Mouse (Mus musculus) neural tube, embryonic 11.5 days (tissue): ENCODE data around the gene Atp12a. TPM values are rescaled to one million over a fixed set of nuclear protein-coding genes. Genes with fewer than 3 reads are reported as not detected.
A peak's percentile ranks its signal among the peaks of the same experiment; 100 is the strongest.

Experiments
- ATAC-seq: fragments of 200-750 bp; cut with Nextera tagmentation; 2 replicates; pipeline ENCODE4 v1.8.0; 2017; ENCODE audit warnings: moderate number of reproducible peaks, mild to moderate bottlenecking, moderate TSS enrichment, moderate library complexity; ENCODE audit not compliant: insufficient read depth, low FRiP score, low TSS enrichment
- DNase-seq: peaks from one replicate; pipeline ENCODE4 v3.0.0-alpha.2; 2015; ENCODE audit warnings: low spot score
- H3K27ac ChIP-seq: fragments of 300-500 bp; sonication (generic); 2 replicates; pipeline ENCODE4 v1.5.1; 2014; ENCODE audit warnings: low read depth, mild to moderate bottlenecking, low read length
- H3K27me3 ChIP-seq: fragments of 300-500 bp; sonication (generic); 2 replicates; pipeline ENCODE4 v1.6.1; 2014; ENCODE audit warnings: mild to moderate bottlenecking, low read length, mixed read lengths; ENCODE audit not compliant: control insufficient read depth, insufficient read depth
- H3K36me3 ChIP-seq: fragments of 300-500 bp; sonication (generic); 2 replicates; pipeline ENCODE4 v1.6.1; 2014; ENCODE audit warnings: mild to moderate bottlenecking, low read length, moderate library complexity, mixed read lengths; ENCODE audit not compliant: control insufficient read depth, insufficient read depth
- H3K4me1 ChIP-seq: fragments of 300-500 bp; sonication (generic); 2 replicates; pipeline ENCODE4 v1.6.1; 2014; ENCODE audit warnings: low read length, mixed read lengths; ENCODE audit not compliant: control insufficient read depth, insufficient read depth
- H3K4me2 ChIP-seq: fragments of 300-500 bp; sonication (generic); 2 replicates; pipeline ENCODE4 v1.6.1; 2014; ENCODE audit warnings: low read depth, mild to moderate bottlenecking, moderate library complexity
- H3K4me3 ChIP-seq: fragments of 300-500 bp; sonication (generic); 2 replicates; pipeline ENCODE4 v1.5.1; 2014; ENCODE audit warnings: low read depth, low read length
- H3K9ac ChIP-seq: fragments of 300-500 bp; sonication (generic); 2 replicates; pipeline ENCODE4 v1.6.1; 2014; ENCODE audit warnings: mild to moderate bottlenecking, low read length
- H3K9me3 ChIP-seq: fragments of 300-500 bp; sonication (generic); 2 replicates; pipeline ENCODE4 v1.6.1; 2016; ENCODE audit warnings: low read length; ENCODE audit not compliant: control insufficient read depth
- WGBS: fragments of 180-500 bp; shearing (Covaris S2); extraction: QIAGEN DNeasy Blood & Tissue Kit; methylation state at CpG from one replicate; pipeline ENCODE4 v1.1.7; 2014; 5-methylcytosine and 5-hydroxymethylcytosine counted together
- polyA plus RNA-seq: library from polyadenylated mRNA; unstranded; fragments of >200 nt; fragmentation: Nextera tagmentation; extraction: Ambion mirVana; gene quantifications from 2 replicates; pipeline ENCODE4 v1.2.1, GENCODE M21; 2014

The Atp12a gene
- polyA plus RNA-seq, 1 experiment from 2014 or later: not detected

DNA sequence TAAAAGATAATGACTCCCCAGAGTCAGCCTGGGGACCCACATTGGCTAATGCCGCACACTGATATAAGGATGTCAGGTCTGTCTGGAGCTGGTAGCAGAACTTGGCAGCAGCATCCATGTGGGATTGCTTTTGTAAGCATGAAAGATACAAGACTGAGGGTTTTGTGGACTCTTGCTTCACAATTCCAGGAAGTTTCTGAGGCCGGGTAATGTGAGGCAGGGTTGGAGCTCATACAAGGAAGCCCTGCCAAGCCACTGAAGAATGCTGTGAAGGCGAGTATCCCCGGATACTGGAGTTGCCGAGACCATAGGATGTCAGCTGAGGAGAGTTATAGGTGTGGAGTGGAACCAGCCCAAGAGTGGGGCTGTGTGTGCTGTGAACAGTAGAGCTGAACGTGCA lies 5.7 kb upstream of the Atp12a start:
- Histone ChIP-seq H3K9ac (no peak overlapping the region), H3K4me2 (no peak overlapping the region), H3K4me3 (no peak overlapping the region), H3K4me1 (no peaks in the 10 kb centered on the region), H3K27me3 (peaks cover 9% of the 10 kb centered on the region), H3K9me3 (no peaks in the 10 kb centered on the region), H3K27ac (no peak overlapping the region), H3K36me3 (no peaks in the 10 kb centered on the region)
- DNase-seq (no peak), ATAC-seq (no peak)
- 87% methylated on average over 6 of the region's 6 CpGs for WGBS

- ATAC-seq (no peak), DNase-seq (no peak)
- Histone ChIP-seq H3K27me3 (peaks cover 33% of the 10 kb centered on the region), H3K9ac (no peak overlapping the region), H3K36me3 (no peaks in the 10 kb centered on the region), H3K9me3 (no peaks in the 10 kb centered on the region), H3K27ac (no peak overlapping the region), H3K4me1 (0 out of 2 replicates have a peak, but pooled peaks cover 4% of the 10 kb centered on the region), H3K4me3 (peak overlapping the region; percentile 27; the same call in 1 of the 2 replicates), H3K4me2 (peak overlapping the region; percentile 51)
- WGBS: 37% methylated on average over 8 of the region's 8 CpGs
Observed at GRCm38 (mm10) chr14:56365292-56365691, 424 bp downstream of the Atp12a start.

DNA sequence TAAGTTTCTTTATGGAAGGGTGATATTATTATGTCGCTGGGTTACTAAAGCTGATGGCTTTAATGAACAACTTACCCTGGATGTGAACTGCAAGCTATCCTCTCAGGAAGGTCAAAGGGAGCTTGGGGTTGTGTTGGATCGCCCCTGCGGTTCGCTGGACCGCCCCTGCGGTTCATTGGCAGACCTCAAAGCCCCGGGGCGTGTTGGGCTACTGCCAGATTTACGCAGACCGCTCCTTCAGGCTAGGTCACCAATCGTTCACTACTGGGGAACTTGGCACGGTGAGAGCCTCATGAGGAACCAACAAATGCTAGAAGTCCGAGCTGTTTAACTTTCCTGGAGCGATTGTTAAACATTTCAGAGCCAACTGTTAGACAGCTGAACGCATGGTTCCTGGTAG lies 1.8 kb downstream of the Atp12a start:
- no peaks in the 10 kb centered on the region for H3K9me3 ChIP-seq
- DNase-seq (no peak), ATAC-seq (no peak)
- H3K4me2 ChIP-seq: no peak overlapping the region
- no peak overlapping the region for H3K9ac ChIP-seq
- no peaks in the 10 kb centered on the region for H3K36me3 ChIP-seq
- H3K4me1 ChIP-seq: 0 out of 2 replicates have a peak, but pooled peaks cover 4% of the 10 kb centered on the region
- peaks cover 33% of the 10 kb centered on the region for H3K27me3 ChIP-seq
- WGBS: 25% methylated on average over 15 of the region's 15 CpGs
- H3K4me3 ChIP-seq: no peak overlapping the region
- no peak overlapping the region for H3K27ac ChIP-seq

DNA sequence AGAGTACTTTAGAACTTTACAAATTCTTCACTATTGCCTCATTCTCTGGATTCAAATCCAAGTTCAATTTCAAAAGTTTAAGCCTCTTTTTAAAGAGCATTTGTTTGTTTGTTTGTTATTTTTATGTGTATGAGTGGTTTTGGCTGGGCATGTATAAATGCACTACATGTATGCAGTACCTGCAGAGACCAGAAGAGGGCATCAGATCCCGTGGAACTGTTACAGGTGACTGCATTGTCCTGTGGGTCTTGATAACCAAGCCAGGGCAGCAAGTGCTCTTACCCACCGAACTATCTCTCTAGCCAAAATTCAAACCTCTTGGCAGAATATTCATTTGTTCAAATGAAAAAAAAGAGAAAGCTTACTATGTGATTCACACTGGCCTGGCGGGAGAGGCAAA lies 4.0 kb downstream of the Atp12a start:
- WGBS: 60% methylated on average over 3 of the region's 3 CpGs
- no peaks in the 10 kb centered on the region for H3K36me3 ChIP-seq
- no peaks in the 10 kb centered on the region for H3K9me3 ChIP-seq
- H3K27ac ChIP-seq: no peak overlapping the region
- DNase-seq: no peak
- 0 out of 2 replicates have a peak, but pooled peaks cover 4% of the 10 kb centered on the region for H3K4me1 ChIP-seq
- H3K9ac ChIP-seq: no peak overlapping the region
- H3K4me3 ChIP-seq: no peak overlapping the region
- peaks cover 27% of the 10 kb centered on the region for H3K27me3 ChIP-seq
- ATAC-seq: no peak
- no peak overlapping the region for H3K4me2 ChIP-seq

- H3K9ac ChIP-seq: no peak overlapping the region
- no peaks in the 10 kb centered on the region for H3K9me3 ChIP-seq
- H3K27ac ChIP-seq: no peak overlapping the region
- H3K36me3 ChIP-seq: no peaks in the 10 kb centered on the region
- H3K4me3 ChIP-seq: no peak overlapping the region
- no peak for ATAC-seq
- H3K4me2 ChIP-seq: no peak overlapping the region
- no peaks in the 10 kb centered on the region for H3K4me1 ChIP-seq
- 3% methylated on average over 6 of the region's 6 CpGs for WGBS
- no peaks in the 10 kb centered on the region for H3K27me3 ChIP-seq
- DNase-seq: peak; percentile 83
Observed at GRCm38 (mm10) chr14:56375731-56376130, 10.9 kb downstream of the Atp12a start.

DNA sequence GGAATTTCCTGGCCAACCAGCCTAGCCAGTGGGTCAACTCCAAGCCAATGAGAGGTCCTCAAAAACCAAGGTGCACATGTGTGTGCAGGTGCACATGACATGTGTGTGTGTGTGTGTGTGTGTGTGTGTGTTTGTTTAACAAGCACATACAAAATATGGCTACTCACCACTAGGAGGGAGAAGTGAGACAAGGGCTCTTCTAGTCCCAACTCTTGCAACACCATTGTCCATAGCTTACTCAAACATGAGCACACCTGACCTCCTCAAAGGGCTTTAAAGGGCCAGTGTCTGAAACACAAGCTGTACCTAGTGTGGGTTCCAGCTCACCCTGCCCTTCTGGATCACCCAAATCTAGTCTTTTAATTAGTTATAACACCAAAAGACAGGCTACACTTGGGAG lies 12.9 kb downstream of the Atp12a start:
- H3K9ac ChIP-seq: no peak overlapping the region
- H3K4me3 ChIP-seq: no peak overlapping the region
- ATAC-seq (no peak), DNase-seq (no peak)
- H3K27ac ChIP-seq: no peak overlapping the region
- H3K36me3 ChIP-seq: no peaks in the 10 kb centered on the region
- H3K27me3 ChIP-seq: no peaks in the 10 kb centered on the region
- H3K4me1 ChIP-seq: no peaks in the 10 kb centered on the region
- no peaks in the 10 kb centered on the region for H3K9me3 ChIP-seq
- no peak overlapping the region for H3K4me2 ChIP-seq

DNA sequence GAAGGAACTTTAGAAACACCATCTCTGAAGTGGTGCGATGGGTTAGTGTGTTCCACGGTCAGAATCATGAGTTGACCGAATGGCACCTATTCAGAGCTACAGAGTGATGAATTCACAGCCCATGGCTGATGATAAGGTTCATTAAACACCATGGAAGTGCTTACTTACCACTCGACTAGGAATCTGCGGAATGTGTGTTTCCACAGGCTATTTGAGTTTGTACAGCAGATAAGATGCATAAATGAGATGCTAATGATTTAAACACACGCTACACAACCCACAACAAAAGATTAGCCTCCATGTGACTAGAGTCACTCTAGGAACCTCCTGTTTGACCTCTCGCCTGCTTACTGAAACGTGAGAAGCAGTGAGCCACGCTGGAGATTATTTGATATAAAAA lies 14.5 kb downstream of the Atp12a start:
- H3K4me1 ChIP-seq: no peaks in the 10 kb centered on the region
- H3K4me3 ChIP-seq: no peak overlapping the region
- no peaks in the 10 kb centered on the region for H3K27me3 ChIP-seq
- 76% methylated on average over 9 of the region's 9 CpGs for WGBS
- H3K27ac ChIP-seq: no peak overlapping the region
- H3K36me3 ChIP-seq: no peaks in the 10 kb centered on the region
- no peak overlapping the region for H3K4me2 ChIP-seq
- ATAC-seq: no peak
- H3K9me3 ChIP-seq: no peaks in the 10 kb centered on the region
- H3K9ac ChIP-seq: no peak overlapping the region
- no peak for DNase-seq

- WGBS: 89% methylated on average over 4 of the region's 4 CpGs
- H3K4me1 ChIP-seq: no peaks in the 10 kb centered on the region
- H3K9me3 ChIP-seq: no peaks in the 10 kb centered on the region
- no peak overlapping the region for H3K27ac ChIP-seq
- DNase-seq (no peak), ATAC-seq (no peak)
- H3K4me2 ChIP-seq: no peak overlapping the region
- no peak overlapping the region for H3K9ac ChIP-seq
- no peak overlapping the region for H3K4me3 ChIP-seq
- no peaks in the 10 kb centered on the region for H3K36me3 ChIP-seq
- no peaks in the 10 kb centered on the region for H3K27me3 ChIP-seq
Observed at GRCm38 (mm10) chr14:56382366-56382765, 17.5 kb downstream of the Atp12a start.

GRCm38 (mm10) chr14:56390247-56390646 lies 25.4 kb downstream of the Atp12a start:
- no peak overlapping the region for H3K4me3 ChIP-seq
- WGBS: 74% methylated on average over 3 of the region's 3 CpGs
- H3K9ac ChIP-seq: no peak overlapping the region
- no peak overlapping the region for H3K27ac ChIP-seq
- no peaks in the 10 kb centered on the region for H3K36me3 ChIP-seq
- H3K9me3 ChIP-seq: no peaks in the 10 kb centered on the region
- no peaks in the 10 kb centered on the region for H3K27me3 ChIP-seq
- ATAC-seq (no peak), DNase-seq (no peak)
- peaks cover 2% of the 10 kb centered on the region; the same call in 1 of the 2 replicates for H3K4me1 ChIP-seq
- no peak overlapping the region for H3K4me2 ChIP-seq
